Mouse (Mus musculus) lung, postnatal 0 days (tissue): ENCODE results near the gene Fmo6.

Experiments used
- CTCF ChIP-seq: IDR thresholded peaks from 2 replicates; pipeline ENCODE4 v1.5.1; 2016; ENCODE audit warnings: antibody characterized with exemption, mild to moderate bottlenecking
- EP300 ChIP-seq: IDR thresholded peaks from 2 replicates; pipeline ENCODE4 v1.6.1; 2016; ENCODE audit warnings: antibody characterized with exemption, mild to moderate bottlenecking, control low read depth

- TF ChIP-seq CTCF (no peak), EP300 (peak; percentile 39; the same call in 1 of the 2 replicates)
Observed at GRCm38 (mm10) chr1:162953079-162953478, 15.8 kb upstream of the Fmo6 start.
